Mouse (Mus musculus): ENCODE data around the gene Olfr726.

DNA sequence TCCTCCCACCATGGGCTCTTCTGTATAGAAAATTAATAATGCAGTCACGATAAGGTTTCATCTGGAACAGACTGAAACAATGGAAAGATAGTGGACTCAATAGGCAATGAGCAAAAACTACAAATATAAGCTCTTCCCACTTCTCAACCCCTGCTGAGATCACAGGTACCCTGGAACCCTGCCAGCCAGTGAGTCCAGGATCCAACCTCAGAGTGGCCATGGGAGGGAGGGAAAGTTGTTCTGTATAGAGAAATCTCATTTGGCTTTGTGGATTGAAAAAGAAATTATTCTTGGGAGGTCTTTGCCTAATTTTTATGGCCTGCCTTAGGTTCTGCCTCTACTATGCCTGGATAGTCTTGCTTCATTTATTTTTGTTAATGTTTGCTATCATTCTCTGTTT is at the start of gene Olfr726:
- TF ChIP-seq CTCF (IDR thresholded peaks at IDR 0.05; ENCODE audit: control insufficient read depth, insufficient read depth, insufficient read length), result no peak
- TF ChIP-seq CEBPB (IDR thresholded peaks at IDR 0.05; ENCODE audit: low read depth), result no peak
- TF ChIP-seq USF1 (IDR thresholded peaks at IDR 0.05; ENCODE audit: low read depth), result no peak
- no peak for TF ChIP-seq MYOD1 (IDR thresholded peaks at IDR 0.05; ENCODE audit: control insufficient read depth, insufficient read length, low read depth)
- no peak for TF ChIP-seq MYOG (IDR thresholded peaks at IDR 0.05; ENCODE audit: control insufficient read depth, extremely low read depth, insufficient read length)
- TF ChIP-seq FOSL1 (IDR thresholded peaks at IDR 0.05; ENCODE audit: insufficient read depth, low read length, poor library complexity, severe bottlenecking), result no peak
- no peak for TF ChIP-seq MAX (IDR thresholded peaks at IDR 0.05)

All from C2C12 (cell line).